Mouse (Mus musculus): Measurements from ENCODE around the gene Ctc1. TPM values are rescaled to one million over a fixed set of nuclear protein-coding genes. Genes with fewer than 3 reads are reported as not detected.

The Ctc1 gene
- polyA plus RNA-seq, 1 experiment, result 11.8 TPM

DNA sequence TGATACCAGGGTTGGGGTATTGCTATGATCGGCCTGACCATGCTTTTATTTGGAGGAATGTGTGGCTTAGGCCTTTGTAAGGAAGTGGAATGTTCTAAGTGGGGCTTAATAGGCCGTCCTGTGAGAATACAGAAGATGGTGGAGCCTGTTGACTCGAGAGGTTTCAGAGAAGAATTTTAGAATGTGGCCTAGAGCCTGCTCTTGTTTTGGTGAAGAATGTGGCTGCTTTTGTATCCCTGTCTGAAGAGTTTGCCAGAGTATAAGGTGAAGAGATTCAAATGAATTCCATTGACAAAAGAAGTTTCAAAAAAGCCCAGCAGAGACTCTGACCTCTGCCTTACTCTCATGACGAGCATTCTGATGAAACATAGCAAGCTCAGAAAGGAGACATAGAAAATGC, 36.1 kb downstream of the Ctc1 start:
- Histone ChIP-seq H3K27ac (replicated peaks; ENCODE audit: low read depth, low read length) (no peak overlapping the region), H3K4me3 (ENCODE audit: insufficient read depth, low read depth, low read length) (no peak overlapping the region), H3K4me1 (ENCODE audit: control insufficient read depth, insufficient read depth, insufficient read length, low read length) (0 out of 2 replicates have a peak, but pooled peaks cover 7% of the 10 kb centered on the region)

DNA sequence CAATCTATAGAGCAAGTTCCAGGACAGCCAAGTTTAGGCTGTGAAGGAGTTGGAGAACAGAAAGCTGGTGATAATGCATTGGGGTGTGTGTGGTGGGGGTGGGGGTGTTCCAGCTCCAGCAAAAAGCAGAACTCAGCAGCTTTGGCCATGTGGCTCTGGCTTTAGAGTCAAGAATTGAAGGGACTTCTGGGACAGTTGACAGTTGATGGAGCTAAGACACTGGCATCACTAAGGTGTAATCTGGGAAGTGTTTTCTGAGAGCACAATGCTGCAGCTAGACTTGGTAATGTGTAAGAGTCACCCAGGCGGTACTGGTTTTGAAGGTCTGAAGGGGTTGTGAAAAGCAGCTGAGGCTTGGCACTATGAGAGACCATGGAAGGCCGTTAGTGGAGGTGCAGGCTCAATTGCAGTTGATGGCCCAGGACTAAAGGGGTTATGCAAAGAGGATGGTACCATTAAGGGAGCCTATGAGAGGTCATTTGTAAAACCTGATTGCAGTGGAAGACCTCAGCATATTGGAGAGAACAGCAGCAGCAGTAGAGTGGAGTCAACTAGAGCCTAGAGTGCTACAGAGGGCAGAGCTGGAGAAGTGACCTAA, 37.2 kb downstream of the Ctc1 start:
- no peak overlapping the region for H3K27ac ChIP-seq (replicated peaks; ENCODE audit: low read depth, low read length)
- 0 out of 2 replicates have a peak, but pooled peaks cover 7% of the 10 kb centered on the region for H3K4me1 ChIP-seq (ENCODE audit: control insufficient read depth, insufficient read depth, insufficient read length, low read length)
- H3K4me3 ChIP-seq (ENCODE audit: insufficient read depth, low read depth, low read length), result no peak overlapping the region

DNA sequence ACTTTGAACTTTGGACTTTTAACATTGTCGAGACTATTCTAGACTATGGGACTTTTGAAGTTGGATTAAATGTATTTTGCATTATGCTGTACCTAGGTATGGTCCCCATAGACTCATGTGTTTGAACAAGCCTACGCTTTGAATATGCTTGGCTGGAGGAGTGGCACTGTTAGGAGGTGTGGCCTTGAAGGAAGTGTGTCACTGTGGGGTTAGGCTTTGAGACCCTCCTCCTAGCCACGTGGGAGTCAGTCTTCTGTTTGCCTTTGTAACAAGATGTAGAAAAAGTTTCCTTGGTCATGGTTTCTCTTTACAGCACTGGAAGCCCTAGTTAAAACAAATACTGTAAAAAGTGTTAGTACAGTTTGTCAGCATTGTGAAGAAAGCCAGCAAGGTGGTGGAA, 38.1 kb downstream of the Ctc1 start:
- H3K27ac ChIP-seq (replicated peaks; ENCODE audit: low read depth, low read length), result no peak overlapping the region
- H3K4me1 ChIP-seq (ENCODE audit: control insufficient read depth, insufficient read depth, insufficient read length, low read length), result 0 out of 2 replicates have a peak, but pooled peaks cover 7% of the 10 kb centered on the region

DNA sequence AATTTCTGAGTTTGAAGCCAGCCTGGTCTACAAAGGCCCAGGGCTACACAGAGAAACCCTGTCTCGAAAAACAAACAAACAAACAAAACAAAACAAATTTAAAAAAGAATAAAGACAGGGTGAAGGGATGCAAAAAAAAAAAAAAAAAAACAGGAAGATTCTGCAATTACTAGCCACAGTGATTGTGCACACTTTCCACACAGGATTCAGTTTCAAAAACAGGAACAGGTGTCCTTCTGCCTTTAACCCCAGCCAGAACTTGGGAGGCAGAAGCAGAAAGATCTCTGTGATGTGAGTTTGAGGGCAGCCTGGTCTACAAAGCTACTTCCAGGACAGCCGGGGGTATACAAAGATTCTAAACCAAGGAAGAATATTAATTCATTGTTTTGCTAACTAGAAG, 42.6 kb downstream of the Ctc1 start:
- H3K27ac ChIP-seq (replicated peaks; ENCODE audit: low read depth, low read length), result peak overlapping the region; percentile 87; the same call in 1 of the 2 replicates
- peaks cover 9% of the 10 kb centered on the region for H3K4me1 ChIP-seq (ENCODE audit: control insufficient read depth, insufficient read depth, insufficient read length, low read length)
- peak overlapping the region; percentile 96 for H3K4me3 ChIP-seq (ENCODE audit: insufficient read depth, low read depth, low read length)

More for the DNA sequence above, 38.1 kb downstream of the Ctc1 start:
- no peak overlapping the region for H3K4me3 ChIP-seq (ENCODE audit: insufficient read depth, low read depth, low read length)

DNA sequence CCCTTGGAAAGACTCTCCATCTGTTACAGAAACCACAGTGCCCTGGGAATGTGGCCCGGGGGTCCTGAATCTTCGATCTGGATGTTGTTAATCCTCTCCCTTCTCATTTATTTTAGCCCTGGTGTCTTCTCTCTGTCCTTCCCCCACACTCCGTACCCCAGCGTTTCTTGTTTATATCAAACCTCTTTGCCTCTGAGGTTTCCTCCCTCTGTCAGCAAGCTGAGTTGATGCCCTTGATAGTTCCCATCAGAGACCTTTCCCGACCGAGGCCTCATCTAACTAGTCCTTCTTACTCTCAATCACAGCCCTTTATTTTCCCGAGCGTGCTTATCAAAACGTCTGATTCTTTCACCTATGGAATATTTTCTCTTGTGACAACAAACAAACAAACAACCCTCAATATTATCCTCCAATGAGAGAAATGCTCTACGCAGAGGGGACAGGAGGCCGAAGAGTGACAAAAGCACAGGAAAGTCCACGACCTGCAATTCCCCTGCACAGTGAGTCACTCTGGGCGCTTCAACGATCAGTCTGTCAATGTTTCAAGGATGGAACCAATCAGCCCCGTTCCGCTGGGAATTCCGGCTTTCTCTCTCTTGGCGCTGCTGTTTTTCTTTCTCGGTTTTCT, 43.1 kb downstream of the Ctc1 start:
- Histone ChIP-seq H3K4me1 (ENCODE audit: control insufficient read depth, insufficient read depth, insufficient read length, low read length) (peaks cover 9% of the 10 kb centered on the region), H3K27ac (replicated peaks; ENCODE audit: low read depth, low read length) (peak overlapping the region; percentile 87), H3K4me3 (ENCODE audit: insufficient read depth, low read depth, low read length) (peak overlapping the region; percentile 96)

DNA sequence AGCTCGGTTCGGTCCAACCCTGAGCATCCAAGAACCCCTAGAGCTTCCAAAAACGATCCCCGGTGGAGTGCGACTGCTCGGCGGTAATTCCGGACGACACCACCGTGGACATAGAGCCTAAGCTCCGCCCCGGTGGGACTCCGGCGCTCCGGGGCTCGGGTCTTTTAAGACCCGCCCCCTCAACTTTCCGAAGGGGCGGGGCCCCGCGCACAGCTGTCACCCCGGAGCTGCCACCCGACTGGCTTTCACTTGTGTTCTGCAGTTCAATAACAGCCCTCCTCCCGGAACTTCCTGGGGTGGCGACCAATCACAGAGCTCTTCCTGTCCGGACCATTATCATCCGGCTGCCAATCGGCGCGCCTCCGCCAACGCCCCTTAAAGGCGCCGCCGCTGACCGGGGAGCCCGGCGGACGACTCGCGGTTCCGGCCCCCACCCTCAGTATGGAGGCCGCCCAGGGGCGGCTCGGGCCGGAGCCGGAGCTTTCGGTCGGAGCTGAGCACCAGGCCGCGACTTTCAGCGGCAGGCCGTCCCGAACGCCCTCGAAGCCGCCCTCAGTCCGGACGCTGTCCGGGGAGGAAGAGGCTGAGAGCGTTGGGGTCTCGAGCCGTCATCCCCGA, 43.8 kb downstream of the Ctc1 start, which contains the start of gene Borcs6:
TSS of gene Borcs6 (plus strand) at position 361 of the 618 bp plus-strand sequence.
- peaks cover 13% of the 10 kb centered on the region for H3K4me1 ChIP-seq (ENCODE audit: control insufficient read depth, insufficient read depth, insufficient read length, low read length)
- H3K4me3 ChIP-seq (ENCODE audit: insufficient read depth, low read depth, low read length), result peak within 1 kb of the TSS; percentile 96
- H3K27ac ChIP-seq (replicated peaks; ENCODE audit: low read depth, low read length), result peak within 1 kb of the TSS; percentile 91

DNA sequence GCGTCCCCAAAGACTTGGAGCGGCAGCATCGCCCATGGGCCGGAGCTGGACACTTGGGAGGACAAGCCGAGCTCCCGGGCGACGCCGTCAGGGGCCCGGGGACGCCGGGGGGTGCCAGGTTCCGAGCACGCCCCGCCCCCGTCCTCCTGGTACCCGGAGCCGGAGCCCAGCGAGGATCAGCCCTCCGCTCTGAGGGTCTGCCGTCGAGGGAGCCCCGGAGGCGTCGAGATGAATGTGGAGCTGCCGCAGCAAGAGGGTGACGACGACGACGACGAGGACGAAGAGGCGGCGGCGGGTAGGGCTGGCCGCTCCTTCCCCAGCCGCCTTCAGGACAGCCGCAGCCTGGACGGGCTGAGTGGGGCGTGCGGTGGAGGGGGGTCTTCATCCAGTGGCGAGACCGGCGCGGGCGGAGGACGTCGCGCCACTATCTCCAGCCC, 44.3 kb downstream of the Ctc1 start:
- peak overlapping the region; percentile 91 for H3K27ac ChIP-seq (replicated peaks; ENCODE audit: low read depth, low read length)
- H3K4me3 ChIP-seq (ENCODE audit: insufficient read depth, low read depth, low read length), result peak overlapping the region; percentile 96
- H3K4me1 ChIP-seq (ENCODE audit: control insufficient read depth, insufficient read depth, insufficient read length, low read length), result peaks cover 13% of the 10 kb centered on the region

DNA sequence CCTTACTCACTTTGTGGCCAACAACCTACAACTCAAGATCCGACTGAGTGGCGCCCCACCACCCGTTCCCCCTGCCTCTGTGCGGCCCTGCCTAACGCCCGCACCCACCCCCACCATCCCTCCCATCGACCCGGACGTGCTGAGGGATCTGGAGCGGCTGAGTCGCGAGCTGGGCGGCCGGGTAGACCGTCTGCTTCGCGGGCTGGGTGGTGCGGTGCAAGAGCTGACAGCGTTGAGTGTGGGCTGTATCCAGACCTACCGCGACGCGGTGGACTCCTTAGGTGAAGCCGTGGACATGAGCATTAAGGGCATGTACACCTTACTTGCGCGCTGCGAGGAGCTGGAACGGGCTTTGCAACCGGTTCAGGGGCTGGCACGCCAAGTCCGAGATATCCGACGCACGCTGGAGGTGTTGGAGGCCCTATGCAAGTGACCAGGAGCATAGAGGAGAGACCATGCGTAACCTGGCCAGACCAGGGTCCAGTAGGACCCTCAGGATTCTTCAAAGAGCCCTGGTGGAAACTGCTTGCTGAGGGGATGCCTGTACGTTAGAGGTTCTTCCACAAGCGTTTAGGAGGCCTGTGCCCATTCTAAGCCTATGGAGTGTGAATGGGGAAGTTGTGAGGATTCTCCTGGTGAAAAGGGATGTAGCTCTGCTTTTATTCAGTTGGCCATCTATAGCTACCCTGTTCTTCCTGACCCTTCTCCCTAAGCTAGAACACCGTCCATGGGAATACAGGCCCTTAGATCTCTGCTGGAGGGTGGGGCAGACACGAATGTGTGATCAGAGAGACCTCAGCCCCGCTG, 44.9 kb downstream of the Ctc1 start:
- Histone ChIP-seq H3K4me1 (ENCODE audit: control insufficient read depth, insufficient read depth, insufficient read length, low read length) (peaks cover 13% of the 10 kb centered on the region), H3K4me3 (ENCODE audit: insufficient read depth, low read depth, low read length) (peak overlapping the region; percentile 96), H3K27ac (replicated peaks; ENCODE audit: low read depth, low read length) (peak overlapping the region; percentile 91)

DNA sequence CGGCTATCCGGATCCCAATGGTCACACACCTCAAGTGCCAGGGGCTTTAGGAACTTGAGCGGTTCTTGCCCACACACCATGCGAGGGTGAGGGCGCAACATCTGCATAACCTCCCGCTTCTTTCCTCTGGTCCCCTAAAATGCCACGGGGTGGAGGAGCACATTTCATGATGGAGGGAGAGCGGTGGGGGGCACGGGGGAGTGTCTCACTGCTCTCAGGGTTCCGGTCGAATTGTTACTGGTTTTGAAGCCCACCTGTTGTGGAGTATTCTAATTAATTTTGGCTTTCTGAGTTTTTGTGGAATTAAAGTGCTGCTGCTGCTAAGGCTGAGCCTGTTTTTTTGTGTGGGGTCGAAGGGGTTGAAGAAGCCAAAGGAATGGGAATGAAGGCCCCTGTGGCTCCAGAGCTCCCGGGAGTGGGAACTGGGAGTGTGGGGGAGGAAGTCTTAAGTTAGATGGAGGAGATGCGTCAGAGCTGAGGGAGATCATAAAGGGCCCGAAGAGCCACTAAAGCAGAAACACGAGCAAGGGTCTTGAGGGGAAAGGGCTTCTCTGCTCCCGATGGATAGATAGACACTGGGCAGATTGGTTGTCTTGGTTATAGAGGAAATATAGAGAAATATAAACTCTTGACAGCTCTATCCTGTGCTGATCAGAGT, 45.7 kb downstream of the Ctc1 start:
- Histone ChIP-seq H3K4me3 (ENCODE audit: insufficient read depth, low read depth, low read length) (peak overlapping the region; percentile 96), H3K4me1 (ENCODE audit: control insufficient read depth, insufficient read depth, insufficient read length, low read length) (peaks cover 17% of the 10 kb centered on the region), H3K27ac (replicated peaks; ENCODE audit: low read depth, low read length) (0 out of 2 replicates have a peak overlapping the region, but pooled peaks have one; percentile 6)

DNA sequence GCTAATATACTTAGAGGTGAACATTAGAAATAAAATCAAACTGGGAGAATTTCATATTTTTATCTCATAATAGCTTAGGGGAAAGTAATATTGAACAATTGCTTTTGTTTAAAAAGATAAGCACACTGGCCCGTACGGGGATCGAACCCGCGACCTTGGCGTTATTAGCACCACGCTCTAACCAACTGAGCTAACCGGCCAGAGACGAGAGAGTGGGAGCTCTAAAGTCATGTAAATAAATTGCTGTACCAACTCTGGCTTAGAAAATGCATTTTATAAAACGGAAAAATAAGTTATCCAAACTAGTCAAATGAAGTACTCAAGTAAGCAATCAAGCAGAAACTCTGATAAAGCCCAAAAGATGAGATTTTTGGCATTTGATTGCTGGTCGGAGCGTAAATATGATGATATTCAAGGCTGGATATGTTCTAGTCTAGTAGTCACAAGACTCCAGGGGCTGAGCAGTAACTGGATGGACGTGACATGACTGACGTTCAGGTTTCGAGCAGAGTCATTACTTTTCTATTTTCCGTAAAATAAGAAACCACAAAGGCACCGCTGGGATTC, 46.6 kb downstream of the Ctc1 start:
- H3K4me3 ChIP-seq (ENCODE audit: insufficient read depth, low read depth, low read length), result peak overlapping the region; percentile 48
- H3K4me1 ChIP-seq (ENCODE audit: control insufficient read depth, insufficient read depth, insufficient read length, low read length), result peaks cover 18% of the 10 kb centered on the region
- peak overlapping the region; percentile 39; the same call in 1 of the 2 replicates for H3K27ac ChIP-seq (replicated peaks; ENCODE audit: low read depth, low read length)

DNA sequence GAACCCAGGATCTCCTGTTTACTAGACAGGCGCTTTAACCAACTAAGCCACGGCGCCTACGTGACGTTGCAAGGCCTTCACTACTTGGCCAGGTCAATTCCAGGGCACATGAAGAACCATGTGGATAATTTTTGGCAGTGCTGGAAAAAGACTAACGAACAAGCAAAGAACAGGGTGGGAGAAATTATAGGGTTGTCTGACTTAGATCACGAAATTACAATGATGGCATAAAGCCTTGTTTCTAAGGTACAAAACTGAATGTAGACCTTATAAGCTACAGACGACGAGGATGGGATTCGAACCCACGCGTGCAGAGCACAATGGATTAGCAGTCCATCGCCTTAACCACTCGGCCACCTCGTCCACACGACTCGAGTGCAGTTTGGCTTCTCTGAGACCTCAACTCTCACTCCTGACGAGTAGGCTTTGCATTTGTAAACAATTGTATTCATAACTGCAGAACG, 47.1 kb downstream of the Ctc1 start:
- H3K4me3 ChIP-seq (ENCODE audit: insufficient read depth, low read depth, low read length), result peak overlapping the region; percentile 63
- peaks cover 18% of the 10 kb centered on the region for H3K4me1 ChIP-seq (ENCODE audit: control insufficient read depth, insufficient read depth, insufficient read length, low read length)
- H3K27ac ChIP-seq (replicated peaks; ENCODE audit: low read depth, low read length), result peak overlapping the region; percentile 78

DNA sequence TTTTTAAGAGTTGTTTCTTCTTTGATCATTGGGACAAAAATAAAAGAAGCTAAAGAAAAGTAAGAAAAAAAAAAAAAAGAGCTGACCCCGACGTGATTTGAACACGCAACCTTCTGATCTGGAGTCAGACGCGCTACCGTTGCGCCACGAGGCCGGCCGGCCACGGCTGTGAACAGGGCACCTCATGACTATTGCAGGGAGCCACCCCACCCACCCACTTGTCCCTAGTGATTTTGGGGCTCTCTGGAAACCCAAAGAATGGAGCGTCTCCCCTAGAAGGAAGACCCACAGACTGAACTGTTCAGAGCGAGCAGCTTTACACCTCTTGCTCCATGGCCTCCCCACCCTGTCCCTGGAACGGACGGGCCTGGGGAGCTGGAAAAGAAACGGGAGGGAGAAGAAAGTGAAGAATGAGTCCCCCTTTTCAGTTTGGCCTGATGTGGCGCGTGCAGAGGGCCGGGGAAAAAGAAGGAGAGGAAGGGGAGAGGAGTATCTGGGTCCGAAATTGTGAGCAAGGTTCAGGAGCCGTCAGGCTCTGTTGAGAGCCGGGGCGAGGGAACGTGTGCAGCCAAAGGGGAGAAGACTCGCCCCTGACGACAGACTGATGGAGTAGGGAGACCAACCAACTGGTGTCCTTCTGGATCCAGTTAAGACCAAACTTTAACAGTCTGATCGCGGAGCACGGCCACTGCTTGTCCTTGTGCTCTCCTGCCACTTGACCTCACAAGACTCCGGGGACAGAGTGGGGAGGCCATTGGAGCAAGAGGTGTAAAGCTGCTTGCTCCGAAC, 47.9 kb downstream of the Ctc1 start:
- Histone ChIP-seq H3K4me1 (ENCODE audit: control insufficient read depth, insufficient read depth, insufficient read length, low read length) (peaks cover 18% of the 10 kb centered on the region), H3K27ac (replicated peaks; ENCODE audit: low read depth, low read length) (peak overlapping the region; percentile 78), H3K4me3 (ENCODE audit: insufficient read depth, low read depth, low read length) (peak overlapping the region; percentile 88)

DNA sequence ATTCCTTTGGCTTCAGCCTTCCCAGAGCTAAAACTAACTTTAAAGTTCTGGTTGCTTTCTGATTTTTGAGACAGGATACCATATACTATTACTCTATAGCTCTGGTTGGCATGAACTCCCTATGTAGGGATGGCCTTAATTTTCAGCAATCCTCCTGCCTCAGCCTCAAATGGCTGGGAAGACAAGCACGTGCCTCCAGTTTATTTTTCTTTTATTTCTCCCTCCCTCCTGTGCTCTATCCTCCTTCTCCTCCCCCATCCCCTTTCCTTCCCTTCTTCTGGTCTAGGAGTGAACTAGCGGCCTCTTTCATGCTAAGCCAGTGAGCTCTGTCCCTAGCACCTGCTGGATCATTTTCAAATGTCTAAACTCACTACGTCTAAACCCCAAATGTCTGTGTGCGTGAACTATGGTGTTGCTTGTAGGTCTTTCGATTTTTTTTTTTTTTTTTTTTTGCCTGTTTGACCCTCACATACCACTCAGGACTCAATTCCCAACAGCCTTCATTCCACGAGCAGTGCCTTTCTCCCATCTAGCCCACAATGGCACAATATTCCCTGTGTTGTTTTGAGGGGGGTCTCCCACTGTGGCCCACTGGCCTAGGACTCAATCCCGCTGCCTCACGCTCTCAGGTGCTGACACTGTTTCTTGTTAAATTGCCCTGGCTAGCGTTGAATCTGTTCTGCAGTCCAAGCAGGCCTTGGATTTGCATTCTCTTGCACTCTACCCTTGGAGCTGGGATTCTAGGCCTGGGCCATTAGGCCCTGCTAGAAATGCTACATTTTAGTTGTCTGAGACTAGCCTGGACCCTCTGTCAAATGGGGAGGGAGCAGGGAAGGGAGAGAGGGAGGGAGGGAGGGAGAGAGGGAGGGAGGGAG, 48.8 kb downstream of the Ctc1 start:
- Histone ChIP-seq H3K27ac (replicated peaks; ENCODE audit: low read depth, low read length) (peak overlapping the region; percentile 40), H3K4me3 (ENCODE audit: insufficient read depth, low read depth, low read length) (peak overlapping the region; percentile 88), H3K4me1 (ENCODE audit: control insufficient read depth, insufficient read depth, insufficient read length, low read length) (peaks cover 18% of the 10 kb centered on the region)

Measured in brown adipose tissue, adult 24 weeks (tissue).